Mouse (Mus musculus): ENCODE data around the gene Gm12258.
"Not testable (repeated sequence)": the region's sequence is repeated elsewhere in the genome, so short reads cannot be mapped to it uniquely, and the experiment has no call there.

Gm12258 gene

GRCm38 (mm10) chr11:58846919-58847461, at the start of gene Gm12258:
Gene Gm12258, plus strand, starts transcription at chr11:58847158.
- peak; percentile 89 to 97 for DNase-seq

GRCm38 (mm10) chr11:58799747-58800146, 47.2 kb upstream of the Gm12258 start:
- DNase-seq: no peak

- DNase-seq: peak; percentile 77 to 80
Measured at GRCm38 (mm10) chr11:58801558-58802228, 45.3 kb upstream of the Gm12258 start, which contains the start of gene Fam183b. Gene Fam183b, minus strand, starts transcription at chr11:58801960.

- no peak for DNase-seq
Measured at GRCm38 (mm10) chr11:58803871-58804270, 43.1 kb upstream of the Gm12258 start.

GRCm38 (mm10) chr11:58804393-58804792, 42.6 kb upstream of the Gm12258 start:
- no peak for DNase-seq

- no peak for DNase-seq
Measured at GRCm38 (mm10) chr11:58812001-58812400, 35.0 kb upstream of the Gm12258 start.

- DNase-seq: not testable (repeated sequence)
Measured at GRCm38 (mm10) chr11:58814700-58815099, 32.3 kb upstream of the Gm12258 start, which contains the start of gene Olfr313. Gene Olfr313, plus strand, starts transcription at chr11:58815000.

- DNase-seq: no peak
Measured at GRCm38 (mm10) chr11:58815676-58816075, 31.3 kb upstream of the Gm12258 start.

GRCm38 (mm10) chr11:58828937-58829336, 18.0 kb upstream of the Gm12258 start, which contains the start of gene Olfr312:
Gene Olfr312, plus strand, starts transcription at chr11:58829237.
- not testable (repeated sequence) for DNase-seq

GRCm38 (mm10) chr11:58829764-58830163, 17.2 kb upstream of the Gm12258 start:
- DNase-seq: no peak

GRCm38 (mm10) chr11:58832541-58832940, 14.4 kb upstream of the Gm12258 start:
- DNase-seq: not testable (repeated sequence)

- not testable (repeated sequence) for DNase-seq
Measured at GRCm38 (mm10) chr11:58838951-58839350, 8.0 kb upstream of the Gm12258 start, which contains the start of gene Olfr311. Gene Olfr311, plus strand, starts transcription at chr11:58839251.

GRCm38 (mm10) chr11:58847636-58848035, 678 bp downstream of the Gm12258 start:
- DNase-seq: no peak

GRCm38 (mm10) chr11:58849731-58850130, 2.8 kb downstream of the Gm12258 start:
- no peak for DNase-seq

GRCm38 (mm10) chr11:58860744-58861143, 13.8 kb downstream of the Gm12258 start:
- DNase-seq: no peak

GRCm38 (mm10) chr11:58867039-58867953, 20.3 kb downstream of the Gm12258 start, which contains the start of gene 2810021J22Rik:
Gene 2810021J22Rik, plus strand, starts transcription at chr11:58867216.
- peak; percentile 83 to 88 for DNase-seq

- DNase-seq: no peak
Measured at GRCm38 (mm10) chr11:58867954-58868330, 21.0 kb downstream of the Gm12258 start.

- no peak for DNase-seq
Measured at GRCm38 (mm10) chr11:58870961-58871360, 24.0 kb downstream of the Gm12258 start.

GRCm38 (mm10) chr11:58883756-58884155, 36.8 kb downstream of the Gm12258 start:
- no peak for DNase-seq

- no peak for DNase-seq
Measured at GRCm38 (mm10) chr11:58890511-58890910, 43.6 kb downstream of the Gm12258 start.

- DNase-seq: peak in 1 of 2 experiments; percentile 18
Measured at GRCm38 (mm10) chr11:58894456-58894855, 47.5 kb downstream of the Gm12258 start.

- no peak for DNase-seq
Measured at GRCm38 (mm10) chr11:58897485-58897884, 50.5 kb downstream of the Gm12258 start.

GRCm38 (mm10) chr11:58901080-58901479, 54.1 kb downstream of the Gm12258 start:
- no peak for DNase-seq
